Mouse (Mus musculus) yolk sac, embryonic 10.5 days (tissue): ENCODE measurements around the gene Fgfr2.

Source experiments
- DNase-seq: peaks from one replicate; pipeline ENCODE4 v3.0.0-alpha.2; 2017; ENCODE audit warnings: low spot score

Gene Fgfr2

DNA sequence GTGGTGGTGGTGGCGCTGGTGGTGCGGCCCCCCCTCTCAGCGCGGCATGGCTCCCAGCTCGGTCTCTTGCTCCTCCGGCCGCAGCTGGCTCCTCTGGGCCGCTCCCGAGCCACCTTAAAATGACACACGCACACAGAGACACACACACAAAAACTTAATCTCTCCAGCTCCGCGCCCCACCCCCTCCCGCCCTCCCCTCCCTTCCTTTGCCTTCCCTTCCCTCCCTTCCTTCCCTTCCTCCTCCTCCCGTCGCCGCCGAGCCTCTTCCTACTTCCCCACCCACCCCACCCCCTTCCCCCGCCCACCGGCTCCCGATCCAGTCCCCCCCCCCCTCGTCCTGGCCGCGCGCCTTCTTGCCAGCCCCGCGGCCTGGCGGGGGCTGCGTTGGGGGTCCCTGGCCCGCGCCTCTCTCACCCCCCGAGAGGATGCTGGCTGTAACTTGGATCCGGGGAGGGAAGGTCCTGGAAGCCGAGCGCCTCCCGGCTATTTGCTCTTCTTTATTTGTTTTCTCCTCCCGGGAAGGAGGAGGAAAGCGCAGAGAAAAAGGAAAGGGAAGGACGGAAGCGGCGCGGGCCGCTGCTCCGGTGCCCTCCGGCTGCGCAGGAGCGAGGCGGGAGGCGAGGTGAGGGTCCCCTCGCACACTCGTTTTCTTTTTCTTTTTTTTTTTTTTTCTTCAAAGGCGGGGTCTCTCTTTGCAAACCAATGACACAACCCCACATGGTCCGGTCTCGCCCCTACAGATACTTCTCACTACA lies at the start of gene Fgfr2:
Gene Fgfr2 (minus strand): TSS at position 107 of the 755 bp plus-strand sequence.
- DNase-seq: peak; percentile 92

DNA sequence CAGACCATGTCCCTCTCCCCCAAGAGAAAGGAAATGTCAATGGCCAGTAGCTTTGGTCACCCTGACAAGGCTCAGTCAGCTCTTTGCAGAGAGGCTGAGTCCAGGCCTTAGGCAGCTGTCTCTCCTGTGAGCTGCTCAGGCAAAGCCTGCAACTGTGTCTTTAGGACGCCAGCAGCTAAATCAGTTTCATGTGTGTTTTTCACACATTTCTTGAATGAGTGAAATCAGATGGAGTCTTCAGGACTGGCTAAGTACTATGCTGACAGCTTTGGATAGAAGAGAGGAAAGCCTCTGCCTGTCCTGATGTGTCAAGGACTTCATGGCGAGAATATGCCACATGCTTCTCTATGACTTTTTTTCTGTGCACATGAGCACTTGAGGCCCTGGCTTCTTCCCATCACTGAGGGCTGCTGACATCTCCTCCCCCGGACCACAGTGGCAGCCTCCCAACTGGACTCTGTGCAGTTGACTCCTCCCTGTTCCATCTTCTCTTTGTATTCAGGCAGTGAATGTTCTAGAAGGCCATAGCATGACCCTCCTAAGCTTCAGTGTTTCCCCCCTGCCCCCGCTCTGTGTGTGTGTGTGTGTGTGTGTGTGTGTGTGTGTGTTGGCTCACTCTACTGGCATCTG lies 48.4 kb upstream of the Fgfr2 start:
- no peak for DNase-seq

DNA sequence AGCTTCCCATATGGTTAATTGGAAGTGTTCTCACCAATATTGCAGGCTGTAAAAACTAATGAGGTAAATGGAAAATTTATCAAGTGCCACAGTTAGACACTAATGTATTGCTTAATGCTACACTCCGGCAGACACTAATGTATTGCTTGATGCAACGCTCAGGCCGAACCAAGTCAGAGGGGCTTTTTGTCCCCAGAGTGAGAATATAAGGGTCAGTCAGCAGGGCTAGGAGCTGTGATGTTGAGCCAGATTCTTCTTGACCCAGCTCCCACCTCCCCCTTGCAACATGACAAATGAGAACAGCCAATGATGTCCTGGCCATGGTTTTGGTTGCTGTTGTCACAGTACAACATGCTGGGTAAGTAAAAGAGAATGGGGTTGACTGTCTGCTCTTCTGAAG lies 45.8 kb upstream of the Fgfr2 start:
- no peak for DNase-seq

DNA sequence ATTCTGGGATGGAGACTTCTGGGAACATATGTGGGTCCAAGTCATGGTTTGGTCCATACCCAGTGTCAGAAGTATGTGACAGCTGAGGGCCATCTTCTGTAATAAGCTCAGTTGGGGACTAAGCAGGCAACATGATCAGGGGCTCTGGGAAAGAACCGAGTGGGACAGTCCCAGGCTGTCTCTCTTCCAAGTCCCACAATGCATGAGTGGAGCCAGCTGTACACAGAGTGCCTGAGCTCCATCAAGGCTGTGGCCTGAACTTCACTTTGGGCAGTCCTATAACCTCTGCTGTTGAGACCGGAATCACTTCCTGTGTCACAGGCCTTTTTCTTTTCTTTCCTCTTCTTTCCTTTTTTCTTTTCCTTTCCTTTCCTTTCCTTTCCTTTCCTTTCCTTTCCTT lies 44.8 kb upstream of the Fgfr2 start:
- DNase-seq: no peak

DNA sequence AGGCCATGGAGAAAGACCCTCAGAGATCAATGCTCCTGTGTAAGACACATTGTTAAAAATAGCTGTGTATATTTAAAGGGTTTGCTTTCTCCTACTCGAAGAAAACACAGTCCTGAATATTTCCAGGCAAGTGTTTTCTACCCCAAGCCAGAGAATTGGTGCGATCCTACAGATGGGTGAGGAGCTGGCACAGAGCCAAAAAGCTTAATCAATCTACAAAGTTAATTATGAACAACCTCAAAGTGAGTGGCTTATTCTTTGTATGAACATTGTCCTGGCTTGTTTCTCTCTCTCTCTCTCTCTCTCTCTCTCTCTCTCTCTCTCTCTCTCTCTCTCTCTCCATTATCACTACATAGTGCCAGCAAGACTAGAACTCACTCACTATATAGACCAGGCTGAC lies 41.6 kb upstream of the Fgfr2 start:
- no peak for DNase-seq

DNA sequence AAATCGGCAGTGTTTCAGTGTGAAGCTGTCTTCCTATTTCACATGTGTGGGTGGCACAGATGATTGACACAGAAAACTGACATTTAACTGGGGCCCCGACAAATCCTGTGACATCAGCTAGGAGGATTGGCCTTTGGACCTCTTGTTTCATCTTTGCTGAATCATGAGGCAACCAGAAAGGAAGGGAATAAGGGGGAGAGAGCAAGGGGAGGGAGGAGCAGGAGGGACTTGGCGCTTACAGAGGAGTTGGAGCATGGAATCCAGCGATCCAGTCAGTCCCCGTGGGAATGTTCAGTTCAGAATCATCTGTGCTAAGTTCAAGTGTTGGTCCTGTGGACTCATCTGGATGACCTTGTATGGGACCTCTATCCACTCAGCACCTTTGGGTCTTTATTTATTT lies 39.9 kb upstream of the Fgfr2 start:
- DNase-seq: no peak

DNA sequence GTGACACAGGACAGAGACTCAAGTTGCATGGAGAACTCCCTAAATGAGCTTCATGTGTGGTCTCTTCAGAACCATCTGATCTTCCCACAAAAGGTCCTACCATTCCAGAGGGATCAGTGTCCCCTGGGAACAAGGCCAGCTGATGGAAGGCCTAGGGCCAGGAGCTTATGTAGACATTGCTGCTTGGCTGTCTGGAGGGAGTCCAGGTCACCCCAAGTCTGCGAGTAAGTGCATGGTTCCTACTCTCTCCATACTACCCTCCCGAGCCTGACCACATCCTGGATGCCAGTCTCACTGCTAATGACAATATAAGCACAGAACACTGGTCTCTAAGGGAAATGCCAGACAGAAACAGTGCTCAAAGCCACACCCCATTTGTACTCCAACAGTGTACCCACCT lies 39.0 kb upstream of the Fgfr2 start:
- no peak for DNase-seq

DNA sequence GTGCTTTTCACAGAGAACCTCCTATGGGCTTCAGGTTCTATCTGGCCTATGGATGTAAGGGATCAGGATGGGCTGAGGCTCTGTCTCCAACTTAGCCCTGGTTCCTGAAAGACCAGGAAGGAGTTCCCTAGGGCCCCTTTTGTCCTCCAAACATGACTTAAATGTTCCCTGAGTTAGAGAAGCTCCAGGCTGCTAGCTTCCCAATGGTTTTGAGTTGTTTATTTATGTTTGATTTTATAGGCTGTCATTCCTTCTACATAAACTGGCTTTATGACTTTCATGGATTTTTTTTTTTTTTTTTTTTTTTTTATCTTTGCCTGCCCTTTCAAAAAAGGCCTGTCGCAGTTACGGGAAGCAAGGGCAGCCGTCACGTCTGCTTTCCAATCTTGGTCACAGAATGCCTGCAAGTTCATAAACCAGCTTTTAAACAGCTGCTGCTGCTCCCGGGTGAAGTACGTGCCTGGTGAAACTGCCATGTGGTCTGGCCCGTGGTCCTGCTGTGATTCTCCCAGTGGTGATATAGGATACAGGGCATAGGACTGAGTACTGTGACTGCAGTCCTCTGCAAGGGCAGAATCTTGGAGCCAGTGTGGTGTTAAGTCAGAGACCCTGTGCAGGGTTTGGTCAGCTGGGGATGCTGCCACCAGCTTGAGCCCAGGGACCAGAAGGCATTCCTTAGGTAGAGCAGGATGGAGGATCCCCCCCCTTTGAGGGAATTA lies 38.4 kb upstream of the Fgfr2 start:
- DNase-seq: no peak

DNA sequence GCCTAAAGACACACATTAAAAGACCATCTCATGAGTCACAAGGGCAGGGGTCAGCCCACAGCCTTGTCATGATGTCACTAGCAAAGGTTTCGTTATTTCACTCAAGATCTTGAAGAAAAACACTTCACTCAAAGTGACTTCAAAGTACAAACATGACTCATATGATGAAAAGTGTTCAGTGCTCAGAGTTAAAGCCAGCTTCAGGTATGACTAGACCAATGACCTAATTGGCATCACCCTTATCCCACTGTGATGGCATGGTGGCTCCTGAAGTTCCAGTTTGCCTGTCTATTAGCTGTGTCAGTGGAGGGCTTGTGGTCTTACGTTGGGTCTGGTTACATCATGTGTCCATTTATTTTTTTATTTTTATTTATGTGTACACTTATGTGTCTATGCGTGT lies 36.4 kb upstream of the Fgfr2 start:
- DNase-seq: no peak

DNA sequence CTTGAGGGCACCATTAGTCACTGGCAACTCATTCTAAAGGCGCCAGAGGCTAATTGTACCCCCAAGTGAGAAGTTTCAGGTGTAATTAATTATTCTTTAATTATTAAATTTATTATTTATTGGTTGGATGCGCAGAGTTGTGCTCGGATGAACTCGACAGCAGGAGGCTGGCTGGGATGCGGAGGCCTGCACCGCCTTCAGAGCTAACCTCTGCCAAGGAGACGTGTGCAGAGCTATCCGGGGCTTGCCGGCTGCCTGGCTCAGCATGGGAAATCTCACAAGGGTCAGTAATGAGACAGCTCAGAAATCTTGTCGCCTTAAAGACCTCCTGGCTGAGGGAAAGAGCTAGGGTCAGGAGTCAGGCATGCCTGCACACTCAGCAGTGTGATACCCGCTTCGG lies 32.5 kb upstream of the Fgfr2 start:
- DNase-seq: no peak

DNA sequence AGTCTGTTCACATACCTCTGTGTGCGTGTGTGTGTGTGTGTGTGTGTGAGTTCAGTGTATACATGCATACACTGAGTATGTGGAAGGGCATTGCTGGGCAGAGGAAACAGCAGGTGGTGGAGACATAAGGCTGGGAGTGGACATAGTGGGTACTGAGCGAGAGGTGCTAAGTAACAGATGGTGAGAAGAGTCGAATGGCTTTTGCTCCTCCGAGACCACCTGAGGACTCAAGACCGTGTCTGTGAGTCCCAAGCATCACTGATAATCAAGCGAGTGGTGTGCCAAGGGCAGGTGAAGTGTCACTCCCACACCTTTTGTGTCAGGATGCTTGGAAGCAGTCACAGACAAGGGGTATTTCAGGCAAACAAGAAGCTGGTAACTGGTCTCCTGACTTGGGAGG lies 31.7 kb upstream of the Fgfr2 start:
- DNase-seq: no peak

DNA sequence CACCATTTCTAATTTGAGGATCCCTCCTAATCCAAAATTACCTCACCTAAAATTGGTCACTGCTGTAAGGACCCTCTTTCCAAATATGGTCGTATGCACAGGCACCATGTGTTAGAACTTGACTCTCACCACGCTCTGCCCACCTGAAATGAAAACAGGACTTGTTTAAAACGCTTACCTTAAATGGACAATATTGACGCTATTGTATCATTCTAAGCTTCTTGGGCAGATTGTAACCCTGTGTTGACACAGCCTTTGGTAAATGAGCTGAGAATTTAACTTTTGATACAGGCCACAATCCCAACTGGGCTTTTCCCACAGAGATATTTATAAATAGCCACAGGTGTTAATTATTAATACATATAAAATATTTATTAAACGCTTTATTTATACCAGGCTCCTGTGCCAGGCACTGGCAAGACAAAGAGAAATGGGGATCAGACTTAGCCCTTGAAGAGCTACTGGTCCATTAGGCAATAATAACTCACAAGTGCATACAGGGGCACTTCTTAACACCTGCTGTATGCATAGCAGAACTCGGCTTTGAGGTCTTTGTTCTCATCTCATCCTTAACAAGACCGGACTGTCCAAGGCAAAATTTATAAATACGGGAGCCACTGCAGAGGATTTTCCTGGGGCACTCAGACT lies 16.7 kb upstream of the Fgfr2 start:
- no peak for DNase-seq

DNA sequence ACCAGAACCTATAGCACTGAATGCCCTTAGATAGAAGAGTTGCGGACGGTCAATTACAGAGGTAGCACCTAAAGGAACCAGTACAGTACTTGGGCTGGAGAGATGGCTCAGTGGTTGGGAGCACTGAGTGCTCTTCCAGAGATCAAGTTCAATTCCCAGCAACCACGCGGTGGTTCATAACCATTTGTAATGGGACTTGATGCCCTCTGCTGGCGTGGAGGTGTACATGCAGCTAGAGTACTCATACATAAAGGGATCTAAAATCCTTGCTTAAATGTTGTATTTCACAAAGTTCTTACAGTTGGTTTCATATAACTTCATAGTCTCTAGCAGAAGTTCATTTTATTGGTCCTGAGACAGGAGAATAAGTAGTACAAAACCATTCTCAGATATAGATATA lies 10.4 kb upstream of the Fgfr2 start:
- no peak for DNase-seq

DNA sequence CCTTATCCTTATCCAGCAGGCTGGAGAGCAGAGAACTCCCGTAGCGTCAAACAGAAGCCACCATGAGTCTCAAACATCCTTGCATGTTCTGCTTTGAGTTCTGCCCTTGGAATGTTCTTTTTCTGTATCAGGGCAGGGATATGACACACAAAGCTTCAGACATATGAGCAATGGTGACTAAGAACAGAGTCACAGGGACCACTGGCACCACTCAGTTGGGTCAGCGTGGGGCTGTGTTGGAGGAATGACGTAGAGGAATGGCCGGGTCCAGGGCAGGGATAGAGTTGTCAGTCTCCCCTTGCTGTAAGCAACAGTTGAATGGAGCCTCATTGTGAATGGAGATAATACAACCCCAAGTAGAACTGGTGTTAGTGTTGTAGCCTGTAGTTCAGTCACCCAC lies 9.6 kb upstream of the Fgfr2 start:
- no peak for DNase-seq

DNA sequence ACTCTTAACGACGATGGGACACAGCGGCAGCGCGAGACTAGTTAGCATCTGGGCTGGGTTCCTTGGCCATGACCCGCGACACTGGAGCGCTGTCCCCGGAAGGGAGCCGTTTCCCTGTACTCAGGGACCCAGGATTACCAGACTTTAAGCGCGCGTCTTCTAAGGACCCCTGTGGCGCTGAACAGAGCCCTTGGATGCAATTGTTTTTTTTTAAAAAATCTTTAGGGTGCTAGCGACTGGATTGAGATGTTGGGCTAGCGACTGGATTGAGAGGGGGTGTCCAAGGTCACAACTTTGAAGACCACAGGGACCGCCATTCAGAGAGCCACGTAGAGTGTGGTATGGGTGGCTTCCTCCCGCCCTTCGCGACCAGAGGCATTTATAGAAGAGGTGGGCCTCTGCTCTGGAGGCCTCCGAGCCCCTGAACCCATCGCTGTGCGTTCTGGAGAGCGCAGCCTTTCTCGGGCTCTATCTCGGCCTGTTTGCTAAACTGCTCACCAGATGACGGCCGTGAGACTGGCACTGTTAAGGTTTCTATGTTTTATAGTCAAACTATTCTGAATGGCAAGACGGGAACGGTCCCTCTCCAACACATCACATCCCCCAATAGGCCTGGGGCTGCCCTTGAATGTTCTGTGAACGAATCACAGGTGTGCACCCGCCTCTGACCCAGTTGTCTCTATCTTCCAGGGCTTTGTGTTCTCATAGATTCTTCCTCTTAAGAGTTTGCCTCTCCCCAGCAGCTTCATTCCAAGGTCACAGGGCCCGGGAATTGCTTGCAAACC lies 1.7 kb upstream of the Fgfr2 start:
- peak; percentile 23 for DNase-seq

DNA sequence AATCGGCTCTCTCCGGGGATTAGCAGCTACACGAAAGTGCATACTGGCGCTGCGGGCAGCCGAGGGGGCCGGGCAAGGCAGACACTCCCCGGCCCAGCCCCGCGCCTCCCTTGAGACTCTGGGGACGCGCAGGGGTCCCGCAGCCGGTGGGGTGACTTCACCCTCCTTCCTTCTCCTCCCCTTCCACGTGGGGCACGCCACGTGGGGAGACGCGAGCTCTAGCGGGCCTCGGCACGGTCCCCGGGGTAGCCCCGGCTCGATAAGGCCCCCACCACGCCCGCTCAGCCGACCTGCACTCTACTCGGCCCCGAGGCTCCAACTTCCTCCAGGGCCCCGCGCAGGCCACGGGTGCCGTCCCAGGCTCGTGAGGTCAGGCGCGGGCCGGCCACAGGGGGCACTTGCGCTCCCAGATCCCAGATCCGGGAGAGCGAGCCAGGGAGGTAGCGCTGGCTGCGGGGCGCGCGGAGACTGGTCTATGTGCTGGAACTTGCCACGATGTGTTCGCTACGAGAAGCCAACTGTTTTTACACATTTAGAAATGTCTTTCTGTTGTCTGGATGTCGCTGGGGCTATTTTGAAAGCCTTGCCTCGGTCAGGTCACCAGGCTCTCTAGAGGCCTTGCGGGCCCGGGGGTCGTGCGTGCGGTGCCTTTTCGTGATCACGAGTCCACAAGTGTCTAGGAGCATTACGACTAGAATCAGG lies 1.0 kb upstream of the Fgfr2 start, which contains the start of gene Ctbp2:
Gene Ctbp2 (minus strand): TSS at position 356 of the 702 bp plus-strand sequence.
- DNase-seq: peak; percentile 87

DNA sequence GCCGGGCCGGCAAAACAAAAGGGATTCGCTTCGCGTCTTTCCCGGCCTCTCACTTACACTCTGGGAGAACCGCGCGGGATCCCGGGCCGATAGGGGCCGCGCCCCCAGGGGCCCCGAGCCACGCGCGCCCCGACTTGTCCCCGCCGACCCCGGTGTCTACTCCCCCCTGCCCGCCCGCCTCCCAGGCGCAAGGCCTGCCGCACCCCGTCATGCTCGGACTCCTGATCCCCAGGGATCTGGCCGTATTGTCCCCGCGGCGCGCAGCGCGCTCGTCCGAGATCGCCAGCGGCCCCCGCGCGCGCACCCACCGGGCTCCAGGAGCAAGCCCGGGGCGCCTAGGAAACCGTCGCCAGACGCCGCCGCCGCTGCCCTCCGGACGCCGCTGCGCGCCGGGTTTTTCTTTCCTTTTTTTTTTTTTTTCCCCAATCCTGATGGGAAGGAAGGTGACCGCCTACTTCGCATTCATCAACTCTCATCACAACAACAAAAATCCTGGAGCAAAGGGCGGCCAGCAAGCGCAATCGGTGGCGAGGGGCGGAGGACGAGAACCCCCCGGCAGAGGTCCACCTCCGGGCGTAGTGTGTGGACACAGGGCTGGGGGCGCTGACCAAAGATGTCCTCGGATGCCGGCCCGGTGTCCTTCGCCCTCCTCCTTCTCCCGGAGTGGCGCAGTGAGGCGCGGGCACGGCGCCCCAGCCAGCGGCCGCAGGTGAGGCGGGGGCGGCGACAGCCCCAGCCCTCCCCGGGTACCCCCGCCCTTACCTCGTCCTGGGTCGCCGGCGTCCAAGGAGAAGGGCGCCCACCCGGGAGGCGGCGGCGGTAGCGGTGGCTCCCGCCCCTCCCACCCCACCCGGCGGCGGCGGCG lies 539 bp downstream of the Fgfr2 start:
- no peak for DNase-seq

DNA sequence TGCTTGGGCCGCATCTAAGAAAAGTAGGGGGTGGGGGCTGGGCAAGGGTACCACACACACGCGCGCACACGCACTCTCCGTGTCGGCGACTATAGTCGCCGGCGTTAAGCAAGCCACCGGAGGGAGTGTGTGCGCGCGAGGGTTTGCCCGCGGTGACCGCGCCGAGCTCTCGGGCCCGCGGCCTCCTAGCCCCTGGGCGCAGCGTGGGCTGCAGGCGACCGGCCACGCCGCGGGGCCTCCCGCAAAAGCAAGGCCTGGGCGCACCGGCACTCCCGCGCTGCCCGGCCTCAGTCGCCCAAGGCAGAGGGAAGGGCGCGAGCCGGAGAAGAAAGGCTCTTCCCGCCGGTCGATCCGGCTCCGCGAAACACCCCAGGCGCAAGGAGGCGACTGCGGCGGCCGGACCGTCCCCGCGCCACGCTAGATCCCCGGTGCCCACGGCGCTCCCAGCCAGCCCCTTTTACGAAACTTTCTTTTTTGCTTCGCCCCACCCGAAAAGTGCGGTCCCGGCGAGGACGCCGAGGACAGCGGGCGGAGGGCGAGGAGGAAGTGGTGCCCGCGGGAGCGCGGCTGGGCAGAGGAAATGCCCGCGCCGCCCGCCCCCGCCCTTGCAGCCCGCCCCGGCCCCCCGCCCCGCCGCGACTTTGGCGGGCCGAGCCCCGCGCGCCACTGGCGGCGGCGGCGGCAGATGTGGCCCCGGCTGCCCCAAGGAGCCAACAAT lies 1.3 kb downstream of the Fgfr2 start:
- DNase-seq: peak; percentile 52

DNA sequence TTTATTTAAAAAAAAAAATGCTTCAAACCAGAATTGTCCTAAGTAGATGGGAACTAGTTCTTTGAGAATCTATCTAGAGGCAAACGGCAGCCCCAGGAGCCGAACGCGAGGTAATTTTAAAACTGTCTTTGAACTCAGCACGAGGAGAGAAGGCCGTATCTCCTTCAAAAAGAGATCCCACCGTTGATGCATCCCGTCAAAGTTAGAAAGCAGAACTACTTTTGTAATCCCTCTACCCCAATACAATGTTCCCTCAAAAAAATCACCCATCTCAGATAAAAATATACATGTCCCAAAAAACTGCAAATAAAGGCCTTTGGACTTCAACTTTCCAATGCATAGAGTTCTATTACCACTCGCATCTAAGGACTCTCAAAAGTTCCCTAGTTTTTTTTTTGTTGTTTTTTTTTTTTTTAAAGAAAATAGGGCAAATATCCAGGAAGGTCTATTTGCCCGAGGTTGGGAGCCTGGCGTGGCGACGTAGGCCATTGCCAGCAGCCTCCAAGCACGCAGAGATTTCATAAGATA lies 2.0 kb downstream of the Fgfr2 start:
- DNase-seq: no peak
